Mouse (Mus musculus): ENCODE results near the gene Kpna7. TPM values are rescaled to one million over a fixed set of nuclear protein-coding genes. Genes with fewer than 3 reads are reported as not detected.
"Not testable (repeated sequence)": the region's sequence is repeated elsewhere in the genome, so short reads cannot be mapped to it uniquely, and the experiment has no call there.

Gene Kpna7
- total RNA-seq (2021) (not detected), polyA plus RNA-seq (2012; rRNA removed) (not detected in 2 replicates)
- long read RNA-seq = 0 reads

GRCm38 (mm10) chr5:145083632-145084451 lies at the start of gene Kpna7, which contains the start of gene Arpc1a:
Gene Kpna7 (minus strand): TSS chr5:145084030.
Gene Arpc1a (plus strand): TSS chr5:145083830.
- DNase-seq = peak; percentile 96

GRCm38 (mm10) chr5:145133275-145133674 lies 49.4 kb upstream of the Kpna7 start:
- DNase-seq = not testable (repeated sequence)

GRCm38 (mm10) chr5:145130995-145131394 lies 47.2 kb upstream of the Kpna7 start:
- DNase-seq = no peak

- DNase-seq = peak; percentile 55
Measured at GRCm38 (mm10) chr5:145130191-145130590, 46.4 kb upstream of the Kpna7 start.

GRCm38 (mm10) chr5:145129773-145130172 lies 45.9 kb upstream of the Kpna7 start:
- not testable (repeated sequence) for DNase-seq

GRCm38 (mm10) chr5:145129124-145129523 lies 45.3 kb upstream of the Kpna7 start:
- DNase-seq = peak; percentile 75

GRCm38 (mm10) chr5:145126580-145126979 lies 42.8 kb upstream of the Kpna7 start:
- DNase-seq = no peak

- no peak for DNase-seq
Measured at GRCm38 (mm10) chr5:145123396-145123795, 39.6 kb upstream of the Kpna7 start.

- no peak for DNase-seq
Measured at GRCm38 (mm10) chr5:145120921-145121320, 37.1 kb upstream of the Kpna7 start.

GRCm38 (mm10) chr5:145119385-145119784 lies 35.6 kb upstream of the Kpna7 start:
- no peak for DNase-seq

- DNase-seq = no peak
Measured at GRCm38 (mm10) chr5:145118461-145118860, 34.6 kb upstream of the Kpna7 start.

GRCm38 (mm10) chr5:145118005-145118404 lies 34.2 kb upstream of the Kpna7 start:
- DNase-seq = peak; percentile 34

GRCm38 (mm10) chr5:145116916-145117315 lies 33.1 kb upstream of the Kpna7 start:
- DNase-seq = peak; percentile 78

- peak; percentile 82 for DNase-seq
Measured at GRCm38 (mm10) chr5:145116316-145116715, 32.5 kb upstream of the Kpna7 start.

GRCm38 (mm10) chr5:145115736-145116135 lies 31.9 kb upstream of the Kpna7 start:
- no peak for DNase-seq

GRCm38 (mm10) chr5:145114606-145115473 lies 31.0 kb upstream of the Kpna7 start:
- DNase-seq = peak; percentile 81

- DNase-seq = peak; percentile 88
Measured at GRCm38 (mm10) chr5:145114071-145114605, 30.3 kb upstream of the Kpna7 start, which contains the start of gene Arpc1b. Gene Arpc1b (plus strand): TSS chr5:145114215.

- DNase-seq = no peak
Measured at GRCm38 (mm10) chr5:145113416-145113815, 29.6 kb upstream of the Kpna7 start.

- DNase-seq = peak; percentile 70
Measured at GRCm38 (mm10) chr5:145112566-145112965, 28.7 kb upstream of the Kpna7 start.

- DNase-seq = no peak
Measured at GRCm38 (mm10) chr5:145110401-145110800, 26.6 kb upstream of the Kpna7 start.

GRCm38 (mm10) chr5:145105694-145106275 lies 22.0 kb upstream of the Kpna7 start:
- peak; percentile 71 for DNase-seq

GRCm38 (mm10) chr5:145104328-145104727 lies 20.5 kb upstream of the Kpna7 start:
- no peak for DNase-seq

All from adrenal gland, adult 2 months (tissue).